Mouse (Mus musculus): ENCODE results near the gene Tmem234.
A peak's percentile ranks its signal among the peaks of the same experiment; 100 is the strongest.

The Tmem234 gene

DNA sequence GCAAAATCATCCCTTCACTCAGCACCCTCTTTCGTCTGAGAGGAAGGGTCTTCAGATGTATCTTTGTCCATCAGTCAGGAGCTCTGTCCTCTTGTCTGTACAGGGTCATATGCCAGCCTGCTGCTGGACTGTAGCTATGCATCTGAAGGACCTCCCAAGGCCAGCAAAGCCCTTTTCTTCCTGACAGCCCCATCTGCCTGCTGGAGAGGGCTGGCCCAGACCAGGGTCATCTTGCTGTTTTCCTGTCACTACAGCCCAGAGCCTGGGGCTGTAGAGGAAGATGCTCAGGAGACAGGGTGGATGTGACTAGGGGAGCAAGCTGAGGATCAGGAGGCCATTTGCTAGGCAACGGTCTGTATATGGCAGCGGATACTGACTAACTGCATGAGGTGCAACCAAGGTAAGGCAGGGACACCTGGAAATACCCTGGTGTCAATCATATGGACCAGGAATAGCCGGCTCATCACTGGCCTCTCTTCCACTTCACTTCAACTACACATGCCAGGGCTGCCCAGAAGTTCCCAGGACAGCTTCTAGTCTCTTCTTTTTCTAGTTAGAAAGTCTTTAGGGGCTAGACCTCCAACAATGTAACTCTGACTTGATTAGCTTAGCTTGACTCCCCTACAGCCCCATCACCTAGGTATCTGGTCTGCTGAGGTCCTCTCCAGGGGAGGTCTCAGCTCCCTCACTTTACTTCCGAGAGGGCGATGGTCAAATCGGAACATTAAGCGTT, 22.5 kb downstream of the Tmem234 start:
- no peak for DNase-seq (ENCODE audit: low spot score)

DNA sequence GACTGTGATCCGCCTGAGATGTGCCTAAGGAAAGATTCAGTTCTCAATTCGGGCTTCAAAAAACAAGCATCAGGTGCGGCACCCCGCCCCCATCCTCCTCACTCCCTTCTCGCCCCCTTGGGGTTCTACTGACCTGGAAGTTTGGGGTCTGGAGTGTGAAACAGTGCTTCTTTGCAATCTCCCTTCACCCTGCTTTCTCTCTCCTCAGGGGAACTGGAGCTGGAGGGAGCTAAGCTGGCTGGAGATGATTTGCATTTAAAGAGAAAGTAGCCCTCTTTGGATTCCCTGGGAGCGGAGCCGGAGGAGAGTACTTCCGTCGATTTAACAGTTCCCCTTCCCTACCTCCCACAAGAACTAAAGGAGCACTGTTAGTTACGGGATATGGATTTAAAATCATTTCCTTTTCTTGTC, 23.2 kb downstream of the Tmem234 start, which contains the start of gene Ccdc28b:
Gene Ccdc28b, minus strand, starts transcription at position 267 of the 411 bp plus-strand sequence.
- no peak for DNase-seq (ENCODE audit: low spot score)

DNA sequence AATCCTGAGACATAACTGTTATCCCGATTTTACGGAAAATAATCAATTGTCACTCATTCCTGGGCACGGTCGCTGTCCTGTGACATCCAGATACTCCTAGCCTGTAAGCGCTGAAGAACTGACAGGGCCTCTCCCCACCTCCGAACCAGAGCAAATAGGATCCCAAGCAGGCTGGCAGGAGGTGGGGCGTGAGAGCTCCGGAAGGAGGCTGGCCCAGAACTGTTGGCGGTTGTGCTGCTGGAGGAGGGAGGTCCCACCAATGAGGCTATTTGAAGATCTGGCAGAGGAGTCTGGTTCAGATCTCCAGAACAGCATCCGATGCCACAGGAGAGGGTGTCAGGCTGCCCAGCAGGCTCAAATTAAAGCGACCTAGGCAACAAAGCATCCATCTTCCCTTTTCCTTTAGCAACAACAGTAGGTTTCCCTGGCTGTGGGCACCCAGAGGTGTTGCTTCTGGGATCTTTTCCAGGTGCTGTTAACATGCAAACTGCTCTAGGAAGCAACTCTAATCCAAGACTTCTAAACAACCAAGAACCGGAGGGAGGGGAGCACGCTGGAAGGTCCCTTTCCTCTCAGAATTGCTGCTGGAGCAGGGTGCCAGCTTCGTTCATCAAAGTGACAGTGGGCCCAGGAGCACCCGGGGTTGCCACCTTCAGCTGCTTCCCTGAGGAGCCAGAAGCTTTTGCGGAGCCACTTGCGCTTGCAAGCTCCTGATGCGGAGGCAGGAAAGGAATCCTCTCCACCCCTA, 24.0 kb downstream of the Tmem234 start:
- DNase-seq (ENCODE audit: low spot score), result peak; percentile 59

DNA sequence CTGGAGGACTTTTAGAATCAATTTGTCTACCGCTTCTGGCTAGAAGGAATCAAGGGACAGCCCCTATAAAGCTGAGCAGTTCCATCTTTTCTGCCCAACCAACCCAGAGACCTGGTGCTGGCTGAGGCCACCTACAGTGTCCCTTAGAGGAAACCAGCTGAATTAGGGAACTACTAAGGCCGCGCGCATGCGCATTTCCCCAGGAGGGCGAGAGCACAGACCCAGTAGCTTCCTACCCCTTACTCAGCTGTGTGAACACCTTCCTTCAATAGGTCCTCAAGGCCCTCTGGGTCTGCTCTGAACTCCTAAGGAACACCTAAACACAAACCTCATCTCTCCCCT, 24.5 kb downstream of the Tmem234 start:
- no peak for DNase-seq (ENCODE audit: low spot score)

DNA sequence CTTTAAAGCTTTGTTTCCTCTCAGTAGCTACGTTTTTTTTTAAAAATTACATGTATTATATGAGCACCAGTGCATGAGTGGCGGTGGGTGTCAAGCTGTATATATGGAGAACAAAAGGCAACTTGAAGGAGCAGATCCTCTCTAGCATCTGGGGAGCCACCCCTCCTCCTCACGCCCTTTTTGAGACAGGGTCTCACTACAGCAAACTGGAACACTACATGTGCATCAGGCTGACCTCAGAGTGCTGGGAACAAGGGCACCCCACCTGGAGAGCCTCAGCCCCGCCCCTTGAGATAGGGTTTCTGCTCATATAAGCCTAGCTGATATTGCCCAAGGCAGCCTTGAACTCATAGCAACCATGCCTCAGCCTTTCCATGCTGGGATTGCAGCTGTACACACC, 25.0 kb downstream of the Tmem234 start:
- DNase-seq (ENCODE audit: low spot score), result no peak

DNA sequence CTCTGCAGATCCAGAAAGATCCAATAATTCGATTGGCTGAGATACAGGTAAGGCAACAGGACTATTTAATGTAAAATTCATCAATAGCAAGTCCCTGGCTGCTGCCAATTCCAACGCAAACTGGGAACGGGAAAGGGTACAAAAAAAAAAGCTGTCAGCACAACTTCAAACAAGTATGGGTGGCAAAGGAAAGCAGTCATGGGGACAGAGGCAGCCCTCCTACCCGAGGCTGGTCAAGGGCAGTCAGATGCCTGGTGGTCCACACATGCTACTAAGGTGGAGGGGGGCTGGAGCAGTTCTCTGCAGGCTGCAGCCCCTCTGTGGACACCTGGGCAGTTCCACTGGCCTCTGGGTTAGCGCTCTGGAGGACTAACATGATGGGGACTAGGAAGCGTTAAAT, 25.6 kb downstream of the Tmem234 start:
- DNase-seq (ENCODE audit: low spot score), result no peak

DNA sequence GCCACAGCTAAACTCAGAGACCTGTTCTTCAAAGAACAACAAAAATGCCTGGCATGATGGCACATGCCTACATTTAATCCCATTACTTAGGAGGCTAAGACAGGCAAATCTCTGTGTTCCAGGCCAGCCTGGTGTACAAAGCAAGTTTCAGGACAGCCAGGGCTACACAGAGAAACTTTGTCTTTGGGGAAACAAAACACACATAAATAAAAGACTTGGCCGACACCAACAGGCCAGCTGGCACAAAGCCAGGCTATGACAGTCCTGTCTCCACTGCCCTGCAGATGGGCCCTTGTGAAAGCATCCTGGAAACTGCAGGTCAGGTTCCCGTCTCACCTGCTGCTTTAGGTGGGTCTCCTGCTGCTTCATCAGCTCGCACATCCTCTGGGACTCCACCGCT, 30.5 kb downstream of the Tmem234 start:
- no peak for DNase-seq (ENCODE audit: low spot score)

DNA sequence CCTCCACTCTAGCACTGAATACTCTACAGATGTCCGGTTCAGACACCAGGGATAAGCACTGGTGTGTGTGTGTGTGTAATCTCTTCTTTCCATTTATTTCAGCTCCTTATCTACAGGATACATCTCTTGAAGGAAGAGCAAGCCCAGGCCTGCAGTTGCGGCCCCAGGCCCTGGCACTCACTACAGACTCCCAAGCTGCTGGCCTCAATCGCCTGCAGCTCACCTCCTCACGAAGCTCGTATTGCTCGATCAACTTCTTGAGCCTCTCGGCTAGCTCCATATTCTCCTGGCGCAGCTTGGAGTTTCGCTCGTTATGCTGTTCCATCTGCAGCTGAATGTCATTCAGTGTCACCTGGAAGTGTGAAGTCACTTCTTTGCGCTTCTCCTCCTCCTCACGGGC, 31.4 kb downstream of the Tmem234 start:
- DNase-seq (ENCODE audit: low spot score), result no peak

DNA sequence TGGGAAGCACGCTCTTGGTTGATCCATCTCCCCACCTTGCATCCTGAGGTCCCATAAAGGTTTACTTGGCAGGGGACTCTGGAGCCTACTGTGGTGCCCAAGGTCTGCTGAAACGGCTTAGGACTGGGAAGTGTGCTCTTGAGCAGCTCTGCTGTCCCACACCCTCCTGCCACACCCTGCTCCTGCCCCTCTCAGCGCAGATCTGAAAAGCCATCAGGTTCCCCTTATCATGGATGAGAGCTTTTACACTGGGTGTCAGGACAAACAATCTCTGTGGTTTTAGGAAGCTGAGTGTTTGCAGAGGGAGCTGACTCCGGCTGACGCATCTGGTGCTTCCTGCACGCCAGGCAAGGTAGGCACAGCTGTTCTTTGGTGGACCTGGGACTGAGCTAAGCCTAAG, 33.4 kb downstream of the Tmem234 start:
- no peak for DNase-seq (ENCODE audit: low spot score)

DNA sequence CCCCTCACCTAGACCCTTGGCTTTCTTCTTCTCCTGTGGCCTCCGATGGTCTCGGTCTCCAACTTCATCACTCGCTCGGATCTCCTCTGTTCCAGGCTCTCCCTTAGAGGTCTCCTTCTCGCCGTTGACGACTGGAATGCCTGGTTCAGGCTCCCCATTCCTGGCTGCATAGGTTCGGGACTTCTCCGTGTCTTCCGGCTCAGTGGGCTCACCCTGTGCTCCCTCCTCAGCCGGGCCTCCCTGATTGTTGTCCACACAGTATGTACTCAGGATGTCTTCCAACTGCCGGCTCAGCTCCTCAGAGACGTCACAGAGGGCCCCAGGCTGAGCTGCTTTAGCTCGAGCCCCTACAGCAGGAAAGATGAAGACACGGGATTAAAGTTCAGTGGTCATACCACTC, 38.8 kb downstream of the Tmem234 start:
- DNase-seq (ENCODE audit: low spot score), result no peak

DNA sequence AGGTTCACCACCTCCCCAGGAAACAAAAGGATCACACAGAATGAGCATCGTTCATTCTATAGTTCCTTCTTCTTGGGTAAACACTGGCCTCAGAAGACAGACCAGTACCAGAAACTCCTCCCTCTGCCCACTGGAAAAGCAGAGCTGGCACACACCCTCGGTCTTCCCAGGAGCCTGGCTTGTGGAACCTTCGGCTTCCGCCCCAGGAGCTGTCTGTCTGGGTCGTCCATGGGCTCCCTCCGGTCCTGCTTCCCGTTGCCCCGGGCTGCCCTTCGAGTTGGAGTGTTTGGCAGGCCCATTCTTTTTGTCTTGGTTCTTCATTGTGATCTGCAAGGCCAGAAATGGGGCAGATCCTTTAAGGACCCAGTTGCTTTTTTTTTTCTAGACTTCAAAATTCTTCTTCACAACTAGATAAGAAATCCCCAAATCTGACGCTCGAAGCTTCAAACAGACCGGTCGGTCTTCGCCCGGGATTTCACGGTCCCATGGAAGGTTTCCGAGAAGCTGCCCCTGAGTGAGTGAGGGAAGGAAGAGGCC, 39.7 kb downstream of the Tmem234 start:
- peak; percentile 37 for DNase-seq (ENCODE audit: low spot score)

DNA sequence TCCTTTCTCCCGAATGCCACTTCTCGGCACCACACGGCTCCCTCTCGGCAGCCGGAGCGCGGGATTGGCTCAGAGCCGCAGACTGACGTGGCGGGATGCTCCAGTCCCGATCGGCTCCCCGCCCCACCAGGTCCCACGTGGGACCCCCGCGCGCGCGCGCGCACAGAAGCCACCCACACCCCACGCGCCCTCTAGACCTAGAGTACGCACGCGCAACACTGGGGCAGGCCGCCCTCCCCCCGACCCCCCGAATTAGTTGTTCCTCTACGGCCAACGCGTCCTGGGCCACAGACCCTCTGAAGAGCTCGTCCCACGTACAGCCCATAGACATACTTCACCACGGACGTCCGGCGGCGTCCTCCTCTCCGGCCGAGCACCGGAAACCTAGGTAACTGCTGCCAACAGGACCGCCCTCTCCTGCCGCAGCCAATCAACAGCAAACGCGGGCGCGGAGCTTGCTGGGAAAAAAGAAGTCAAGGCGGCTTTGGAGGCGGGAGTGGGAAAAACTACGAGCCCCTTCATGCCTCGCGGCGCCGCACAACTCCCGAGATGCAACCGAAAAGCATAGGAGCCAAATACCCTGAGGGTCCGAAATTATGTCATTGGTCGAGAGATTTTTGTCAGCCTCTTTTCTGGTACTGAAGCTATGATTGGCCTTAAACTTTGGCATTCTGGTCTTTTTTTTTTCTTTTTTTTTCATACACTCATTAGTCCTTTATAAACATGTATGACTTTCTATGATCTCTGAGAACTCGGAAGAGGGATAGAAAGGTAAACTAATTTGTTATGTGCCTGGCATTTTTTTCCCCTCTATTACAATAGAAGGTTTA, 40.4 kb downstream of the Tmem234 start, which contains the start of gene Txlna:
Gene Txlna, minus strand, starts transcription at position 428 of the 830 bp plus-strand sequence.
- DNase-seq (ENCODE audit: low spot score), result peak; percentile 87

DNA sequence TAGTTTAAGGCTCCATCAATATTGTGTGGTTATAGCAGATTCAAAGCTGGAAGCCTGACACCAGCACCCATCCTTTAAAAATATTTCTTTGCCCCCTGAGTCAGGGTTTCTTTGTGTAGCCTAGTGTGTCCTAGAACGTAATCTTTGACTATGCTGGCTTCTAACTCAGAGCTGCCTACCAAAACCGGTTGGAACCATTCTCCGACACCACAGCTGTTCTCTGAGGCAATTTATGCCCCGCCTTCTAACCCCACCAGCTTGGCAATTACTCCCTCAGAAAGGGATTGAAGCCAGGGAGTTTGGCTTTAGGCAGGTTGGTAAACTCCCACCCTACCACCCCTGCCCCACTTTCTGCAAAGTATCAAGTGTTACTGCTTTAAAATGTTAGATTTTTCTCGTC, 41.3 kb downstream of the Tmem234 start:
- no peak for DNase-seq (ENCODE audit: low spot score)

DNA sequence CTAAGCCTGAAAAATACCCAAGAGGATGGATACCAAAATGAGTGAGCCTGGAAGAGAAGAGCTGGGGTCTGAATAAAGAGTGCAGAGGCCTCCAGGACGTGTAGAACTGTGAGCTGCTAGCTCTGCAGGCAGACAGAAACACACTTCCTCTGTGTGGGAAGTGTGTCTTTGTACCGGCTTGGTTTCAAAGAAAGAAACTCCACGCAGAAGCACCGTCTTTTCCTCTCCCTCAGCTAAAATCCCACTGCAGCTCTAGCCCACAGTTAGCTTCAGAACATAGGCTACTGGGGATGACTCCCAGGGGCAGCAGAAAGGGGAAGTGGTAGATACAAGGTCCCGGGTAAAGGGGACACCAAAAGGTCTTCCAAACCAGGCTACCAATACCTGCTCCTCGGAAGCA, 44.7 kb downstream of the Tmem234 start:
- no peak for DNase-seq (ENCODE audit: low spot score)

DNA sequence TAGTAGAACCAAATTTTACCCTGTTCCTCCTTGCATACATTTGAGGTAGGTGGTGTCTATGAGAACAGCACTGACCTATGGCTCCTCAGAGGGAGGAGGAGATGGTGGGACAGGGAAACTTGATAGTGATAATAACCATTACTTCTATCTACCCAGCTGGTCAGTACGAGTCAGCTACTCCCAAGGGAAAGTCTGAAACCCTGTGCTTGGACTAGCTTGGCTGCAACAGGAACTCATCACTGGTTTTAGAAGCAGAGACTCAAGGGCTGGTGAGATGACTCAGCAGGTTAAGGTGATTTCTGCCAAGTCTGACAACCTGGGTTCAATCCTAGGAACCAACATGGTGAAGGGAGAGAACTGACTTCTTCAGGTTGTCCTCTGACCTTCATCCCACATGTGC, 48.2 kb downstream of the Tmem234 start:
- DNase-seq (ENCODE audit: low spot score), result no peak

DNA sequence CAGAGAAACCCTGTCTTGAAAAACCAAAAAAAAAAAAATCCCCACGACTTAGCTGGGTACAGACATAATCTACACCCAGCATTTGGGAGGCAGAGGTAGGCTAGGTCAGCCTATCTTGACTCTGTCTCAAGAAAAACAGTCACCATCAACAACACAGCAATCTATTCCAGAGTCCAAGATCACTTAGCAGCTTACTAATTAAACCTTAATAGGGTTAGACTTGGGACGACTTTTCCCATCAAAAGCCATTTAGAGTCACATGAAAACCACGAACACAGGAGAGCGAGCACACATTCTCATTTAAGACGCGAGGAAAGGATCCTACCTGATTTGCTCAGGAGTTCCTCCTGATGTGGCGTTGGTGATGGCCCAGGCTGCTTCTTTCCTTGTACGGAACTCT, 49.9 kb downstream of the Tmem234 start:
- DNase-seq (ENCODE audit: low spot score), result no peak

DNA sequence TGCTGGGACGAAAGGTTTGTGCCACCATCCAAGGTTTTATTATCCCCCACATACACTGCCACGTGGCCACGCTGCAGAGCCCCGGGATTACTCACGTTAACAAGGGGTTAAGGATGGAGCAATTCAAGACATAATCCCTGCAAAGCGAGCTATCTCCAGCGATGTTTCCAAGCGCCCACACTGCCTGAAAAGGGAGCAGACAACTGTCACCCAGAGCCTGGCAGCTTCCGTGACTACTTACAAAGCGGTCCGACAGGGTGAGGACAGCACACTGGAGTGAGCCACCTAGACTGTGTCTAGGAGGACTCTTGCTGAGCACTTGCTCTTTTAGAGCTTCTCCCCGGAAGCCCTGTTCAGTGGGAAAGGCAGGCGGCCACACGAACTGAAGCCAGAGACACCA, 54.3 kb downstream of the Tmem234 start:
- DNase-seq (ENCODE audit: low spot score), result no peak

DNA sequence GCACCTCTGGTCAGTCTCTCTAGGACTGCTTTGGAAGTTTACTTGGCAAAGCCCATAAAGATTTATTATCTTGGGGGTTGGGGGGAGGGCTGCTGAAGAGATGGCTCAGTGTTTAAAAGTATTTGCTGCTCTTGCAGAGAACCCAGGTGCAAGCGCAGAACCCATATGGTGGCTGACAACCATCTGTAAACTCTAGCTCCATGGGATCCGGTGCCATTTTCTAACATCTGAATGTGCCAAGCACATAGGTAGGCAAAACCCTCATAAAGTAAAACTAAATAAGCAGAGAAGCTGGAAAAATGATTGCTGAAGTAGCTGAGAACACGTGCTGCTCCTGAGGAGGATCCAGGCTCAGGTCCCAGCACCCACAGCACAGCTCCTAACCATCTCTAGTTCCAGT, 61.1 kb downstream of the Tmem234 start:
- DNase-seq (ENCODE audit: low spot score), result no peak

DNA sequence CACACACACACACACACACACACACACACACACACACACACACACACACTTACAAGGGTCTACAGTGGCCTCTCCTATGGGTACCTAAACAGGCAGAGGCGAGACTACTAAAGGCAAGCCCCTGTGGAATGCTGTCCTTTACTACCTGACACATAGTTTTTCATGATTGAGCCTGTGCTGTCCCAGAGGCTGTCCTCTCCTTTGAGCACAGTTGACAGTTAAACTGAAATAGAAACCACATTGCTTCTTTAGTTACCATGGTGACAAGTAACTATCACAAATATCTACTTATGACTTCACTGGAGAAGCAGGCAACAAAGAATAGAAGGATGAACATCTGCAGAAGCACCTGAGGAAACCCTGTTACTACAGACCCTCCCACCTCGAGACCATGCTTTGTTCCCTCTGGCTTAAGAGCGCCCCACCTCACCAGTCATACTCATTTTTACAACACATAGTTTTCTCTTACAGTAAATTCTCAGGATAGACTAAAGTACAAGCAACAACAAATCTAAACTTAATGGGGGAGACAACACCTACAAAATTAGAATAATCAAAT, 61.9 kb downstream of the Tmem234 start:
- no peak for DNase-seq (ENCODE audit: low spot score)

DNA sequence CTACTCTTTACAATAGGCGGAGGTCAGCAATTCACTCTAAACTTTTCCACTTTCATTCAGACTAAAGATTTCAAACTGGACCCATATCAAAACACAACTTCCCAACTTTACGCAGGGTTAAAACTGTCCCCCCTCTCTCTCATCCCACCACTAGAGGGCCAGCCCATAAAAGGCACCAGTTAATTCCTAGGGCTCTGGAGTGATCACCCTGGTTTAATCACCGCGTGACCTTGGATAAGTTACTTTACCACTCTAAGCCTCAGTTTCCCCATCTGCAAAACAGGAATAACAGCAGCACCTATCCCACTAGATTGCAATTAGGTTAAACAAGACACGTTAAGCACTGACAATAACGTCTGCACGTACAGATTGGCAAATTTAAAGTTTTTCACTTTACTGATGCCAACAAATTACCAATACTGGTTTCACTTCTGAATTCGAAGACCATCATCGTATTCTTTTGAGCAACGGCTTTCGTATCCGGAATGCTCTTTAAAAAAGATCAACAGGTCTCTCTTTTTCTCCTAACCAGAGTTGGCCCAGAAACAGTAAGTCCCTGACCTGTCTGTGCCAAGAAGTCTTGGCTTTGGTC, 71.1 kb downstream of the Tmem234 start:
- peak; percentile 42 for DNase-seq (ENCODE audit: low spot score)

DNA sequence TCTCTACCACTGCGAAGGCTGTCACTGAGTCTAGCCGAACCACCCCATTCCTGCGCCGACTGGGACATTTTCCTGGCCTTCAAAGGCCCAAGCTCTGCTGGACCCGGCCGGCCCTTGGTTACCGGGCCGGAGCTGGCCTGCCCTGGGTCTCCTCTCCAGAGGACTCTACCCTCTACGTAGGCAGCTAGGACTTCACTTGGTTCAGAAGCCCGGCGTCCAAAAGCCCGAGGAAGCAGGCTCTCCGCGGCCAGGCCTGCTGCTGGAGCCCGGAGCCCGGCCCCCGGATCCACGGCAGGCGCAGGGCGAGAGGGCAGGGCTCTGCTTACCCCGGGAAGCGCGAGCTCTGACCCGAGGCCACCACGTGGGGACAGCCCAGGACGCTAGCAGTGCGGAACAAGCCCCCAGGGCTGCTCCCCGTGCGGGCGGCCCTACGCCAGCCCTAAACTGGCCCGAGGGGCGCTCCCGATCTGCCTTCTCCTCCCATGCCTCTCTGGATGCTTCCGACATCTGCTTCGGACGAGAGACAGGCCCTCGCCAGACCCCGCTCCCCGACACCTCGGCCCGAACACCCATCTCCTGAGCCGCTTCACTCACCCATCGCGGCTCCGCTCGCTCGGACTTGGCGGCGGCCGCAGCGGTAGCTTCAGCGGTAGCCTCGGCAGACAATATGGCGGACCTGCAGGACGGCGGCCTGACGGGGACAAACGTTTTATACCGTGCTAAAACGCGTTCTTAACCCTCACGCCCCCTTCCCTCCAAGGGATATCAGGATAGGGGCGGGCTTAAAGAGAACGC, 71.8 kb downstream of the Tmem234 start, which contains the start of gene Kpna6:
Gene Kpna6, minus strand, starts transcription at position 685 of the 795 bp plus-strand sequence.
- peak; percentile 86 for DNase-seq (ENCODE audit: low spot score)
